Mouse (Mus musculus): ENCODE data around the gene Tssk6. TPM values are rescaled to one million over a fixed set of nuclear protein-coding genes. Genes with fewer than 3 reads are reported as not detected.
A peak's percentile ranks its signal among the peaks of the same experiment; 100 is the strongest.

Tssk6 gene
- total RNA-seq (2021) = not detected
- long read RNA-seq, experiment 1, partial matches to known transcripts = 0 of 1 reads
- long read RNA-seq, experiment 1, other reads (novel, unspliced or antisense) = 0 of 1 reads
- long read RNA-seq, experiment 2, partial matches to known transcripts = 0 of 1 reads
- long read RNA-seq, experiment 2, other reads (novel, unspliced or antisense) = 0 of 1 reads

DNA sequence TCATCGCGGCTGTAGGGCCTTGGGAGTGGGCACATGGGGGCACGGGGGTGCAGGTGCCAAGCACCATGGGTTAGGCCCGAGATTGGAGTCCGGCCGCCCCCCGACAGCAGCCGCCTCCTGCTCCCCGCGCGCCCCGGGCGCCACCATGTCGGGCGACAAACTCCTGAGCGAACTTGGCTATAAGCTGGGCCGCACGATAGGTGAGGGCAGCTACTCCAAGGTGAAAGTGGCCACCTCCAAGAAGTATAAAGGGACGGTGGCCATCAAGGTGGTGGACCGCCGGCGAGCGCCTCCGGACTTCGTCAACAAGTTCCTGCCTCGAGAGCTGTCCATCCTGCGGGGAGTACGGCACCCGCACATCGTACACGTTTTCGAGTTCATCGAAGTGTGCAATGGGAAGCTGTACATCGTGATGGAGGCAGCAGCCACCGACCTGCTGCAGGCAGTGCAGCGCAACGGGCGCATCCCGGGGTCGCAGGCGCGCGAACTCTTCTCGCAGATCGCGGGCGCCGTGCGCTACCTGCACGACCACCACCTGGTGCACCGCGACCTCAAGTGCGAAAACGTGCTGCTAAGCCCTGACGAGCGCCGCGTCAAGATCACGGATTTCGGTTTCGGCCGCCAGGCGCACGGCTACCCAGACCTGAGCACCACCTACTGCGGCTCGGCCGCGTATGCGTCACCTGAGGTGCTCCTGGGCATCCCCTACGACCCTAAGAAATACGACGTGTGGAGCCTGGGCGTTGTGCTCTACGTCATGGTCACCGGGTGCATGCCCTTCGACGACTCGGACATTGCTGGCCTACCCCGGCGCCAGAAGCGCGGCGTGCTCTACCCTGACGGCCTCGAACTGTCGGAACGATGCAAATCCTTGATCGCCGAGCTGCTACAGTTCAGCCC lies at the start of gene Tssk6, which contains the start of the genes Ndufa13 and Yjefn3:
Gene Tssk6, plus strand, starts transcription at position 22 of the 900 bp plus-strand sequence.
Gene Ndufa13, minus strand, starts transcription at position 396 of the 900 bp plus-strand sequence.
Gene Yjefn3, minus strand, starts transcription at position 550 of the 900 bp plus-strand sequence.
- no peak for DNase-seq

- no peak for DNase-seq
Measured at GRCm38 (mm10) chr8:69853869-69854268, 48.1 kb upstream of the Tssk6 start.

- no peak for DNase-seq
Measured at GRCm38 (mm10) chr8:69860807-69861206, 41.2 kb upstream of the Tssk6 start.

- DNase-seq = no peak
Measured at GRCm38 (mm10) chr8:69861251-69861650, 40.7 kb upstream of the Tssk6 start.

GRCm38 (mm10) chr8:69863387-69864020 lies 38.5 kb upstream of the Tssk6 start:
- DNase-seq = no peak

- no peak for DNase-seq
Measured at GRCm38 (mm10) chr8:69864180-69864579, 37.8 kb upstream of the Tssk6 start.

GRCm38 (mm10) chr8:69867696-69868326 lies 34.2 kb upstream of the Tssk6 start:
- no peak for DNase-seq

DNA sequence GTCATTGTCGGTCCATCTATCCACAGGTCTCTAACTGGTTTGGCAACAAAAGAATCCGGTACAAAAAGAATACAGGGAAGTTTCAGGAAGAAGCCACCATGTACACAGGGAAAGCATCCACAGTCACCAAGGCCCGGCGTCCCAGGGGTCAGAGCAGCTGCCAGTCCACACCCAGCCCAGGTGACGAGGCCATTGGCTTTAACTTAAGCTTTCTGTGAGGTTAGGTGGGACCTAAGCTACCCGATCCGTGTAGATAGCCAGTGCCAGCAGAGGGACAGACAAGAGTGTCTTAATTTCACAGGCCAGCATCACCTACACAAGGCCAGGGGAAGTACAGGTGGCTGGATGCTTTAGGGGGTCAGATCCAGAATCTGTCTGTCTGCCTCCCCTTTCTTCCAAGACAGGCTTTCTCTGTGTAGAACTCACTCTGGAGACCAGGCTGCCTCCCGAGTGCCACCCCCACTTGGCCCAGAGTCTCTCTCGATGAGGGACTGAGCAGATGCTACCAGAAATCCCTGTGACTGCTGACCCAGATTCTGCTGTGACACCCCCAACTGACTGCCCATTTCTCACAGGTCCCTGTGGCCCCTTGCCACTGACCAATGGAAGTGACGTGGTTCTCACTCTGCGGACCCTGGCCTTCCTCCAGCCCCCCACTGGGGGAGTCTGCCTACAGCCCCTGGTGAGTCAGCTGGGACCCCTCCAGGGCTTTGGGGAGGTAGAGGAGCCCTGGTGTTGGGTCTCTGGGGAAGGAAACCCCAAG lies 31.8 kb upstream of the Tssk6 start:
- no peak for DNase-seq

GRCm38 (mm10) chr8:69870907-69871306 lies 31.1 kb upstream of the Tssk6 start:
- DNase-seq = no peak

DNA sequence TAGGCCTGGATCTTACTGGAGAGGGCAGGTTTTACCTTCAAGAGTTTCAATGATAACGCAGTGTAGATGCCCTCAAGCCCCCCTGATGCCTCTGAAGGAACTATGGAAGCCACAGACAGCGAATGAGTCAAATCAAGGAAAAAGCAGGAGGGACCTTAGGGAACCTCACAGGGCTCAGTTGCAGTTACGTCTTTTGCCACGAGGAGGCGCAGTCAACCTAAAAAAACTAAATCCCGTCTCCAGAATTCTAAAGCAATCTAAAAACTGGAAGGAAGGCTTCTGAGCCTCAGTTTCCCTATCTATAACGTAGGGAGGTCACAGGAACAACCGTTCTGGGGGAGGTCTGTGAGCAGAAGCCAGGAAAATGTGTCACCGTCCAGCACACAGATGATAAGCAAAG lies 27.8 kb upstream of the Tssk6 start:
- no peak for DNase-seq

- peak; percentile 83 for DNase-seq
Measured at GRCm38 (mm10) chr8:69874654-69875053, 27.3 kb upstream of the Tssk6 start.

DNA sequence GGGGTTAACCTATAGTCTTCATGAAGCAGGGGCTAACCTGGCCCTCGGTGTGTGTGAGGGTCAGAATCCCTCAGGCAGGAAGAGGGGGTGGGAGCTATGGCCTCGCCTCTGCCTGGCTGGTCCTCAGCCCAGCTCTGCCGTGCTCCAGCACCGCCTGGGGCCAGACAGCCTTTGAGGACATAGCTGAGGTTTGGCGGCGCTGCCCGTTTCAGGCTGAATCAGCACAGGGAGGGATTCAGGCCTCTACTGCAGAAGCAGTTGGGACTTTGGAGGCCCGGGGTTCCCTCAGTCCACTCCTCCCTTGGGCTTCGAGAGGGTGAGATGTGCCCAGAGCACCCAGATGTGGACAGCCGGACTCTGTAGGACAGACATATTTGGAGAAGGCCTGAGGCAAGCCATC lies 25.9 kb upstream of the Tssk6 start:
- no peak for DNase-seq

DNA sequence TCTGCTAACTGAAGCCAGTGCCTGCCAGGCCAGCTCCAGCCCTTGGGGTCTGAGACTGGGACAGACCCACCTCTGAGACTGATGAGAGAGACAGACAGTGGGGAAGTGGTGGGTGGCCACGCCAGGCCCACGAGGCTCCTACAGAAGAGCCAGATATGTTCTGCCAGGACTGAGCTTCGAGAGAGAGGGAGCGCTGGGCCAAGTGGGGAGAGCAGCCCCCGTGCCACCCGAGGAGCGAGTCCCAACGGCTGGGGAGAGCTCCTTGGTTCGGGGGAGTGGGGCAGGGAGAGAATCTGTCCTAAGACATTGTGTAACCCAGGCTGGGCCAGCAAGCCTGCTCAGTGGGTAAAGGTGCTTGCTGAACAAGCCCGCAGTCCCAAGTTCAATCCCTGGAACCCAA lies 25.0 kb upstream of the Tssk6 start:
- DNase-seq = peak; percentile 61

GRCm38 (mm10) chr8:69877396-69877795 lies 24.6 kb upstream of the Tssk6 start:
- no peak for DNase-seq

GRCm38 (mm10) chr8:69877992-69878391 lies 24.0 kb upstream of the Tssk6 start:
- peak; percentile 62 for DNase-seq

DNA sequence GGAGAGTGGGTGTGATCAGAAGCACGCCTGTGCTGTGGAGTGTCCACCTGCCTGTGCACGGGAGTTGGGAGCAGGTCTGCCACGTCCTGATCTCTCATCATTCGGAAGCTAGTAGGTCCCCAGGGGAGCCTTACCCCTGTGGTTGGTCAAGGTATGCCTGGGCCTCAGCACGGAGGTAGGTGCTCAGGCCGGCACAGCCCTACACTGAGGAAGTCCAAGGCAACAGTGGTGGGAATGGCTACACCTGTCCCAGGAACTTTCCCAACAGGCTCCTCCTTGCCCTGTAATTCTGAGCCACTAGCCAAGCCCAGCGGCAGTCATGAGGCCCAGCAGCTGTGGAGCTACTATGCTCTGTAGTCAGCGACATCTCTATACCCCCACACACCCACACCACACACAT lies 22.3 kb upstream of the Tssk6 start:
- DNase-seq = no peak

DNA sequence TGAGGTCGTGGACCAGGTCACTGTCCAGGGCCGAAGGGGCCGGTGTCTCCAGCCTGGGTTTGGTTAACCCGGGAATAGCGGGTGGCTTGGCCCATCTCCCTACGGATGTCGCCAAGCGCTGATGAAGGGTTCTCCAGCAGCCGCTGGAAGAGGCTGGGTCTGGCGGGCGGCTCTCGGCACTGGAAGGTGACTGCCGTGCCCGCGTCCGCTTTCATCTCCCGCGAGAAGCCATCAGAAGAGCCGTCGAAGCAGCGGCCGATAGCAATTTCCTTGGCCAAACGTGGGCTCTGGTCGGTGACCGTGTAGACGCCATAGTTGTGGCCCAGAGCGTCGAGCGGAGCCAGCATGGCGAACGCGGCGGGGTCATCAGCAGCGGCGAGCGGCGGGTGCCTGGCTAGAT lies 21.1 kb upstream of the Tssk6 start:
- DNase-seq = no peak

DNA sequence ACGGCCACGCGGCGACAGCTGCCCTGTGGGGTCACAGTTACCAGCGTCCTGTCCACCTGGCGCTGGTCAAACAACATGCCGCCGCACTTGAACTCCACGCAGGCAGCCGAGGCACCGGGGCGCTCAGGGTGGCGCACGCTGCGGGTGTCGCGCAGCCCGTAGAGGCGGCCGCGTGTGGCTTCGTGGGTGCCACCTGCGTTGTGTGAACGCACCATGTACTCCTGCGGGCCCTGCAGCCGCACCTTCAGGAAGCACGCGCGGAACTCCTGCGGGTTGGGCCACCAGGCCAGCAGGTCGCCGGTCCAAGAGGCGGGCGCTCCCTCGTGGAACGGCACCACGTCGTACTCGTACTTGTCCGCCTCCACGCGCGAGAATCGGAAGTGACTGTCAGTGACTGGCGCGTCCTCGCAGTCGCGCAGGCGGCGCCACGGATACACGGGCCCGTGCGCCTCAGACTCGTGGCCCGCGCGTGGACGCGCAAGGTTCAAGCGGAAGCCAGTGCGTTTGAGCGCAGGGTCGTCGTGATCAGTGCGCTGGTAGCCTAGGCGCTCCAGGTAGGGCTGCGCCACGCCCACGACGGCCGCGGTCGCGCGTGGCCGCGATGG lies 20.6 kb upstream of the Tssk6 start:
- no peak for DNase-seq

- DNase-seq = peak; percentile 65
Measured at GRCm38 (mm10) chr8:69882021-69882756, 19.8 kb upstream of the Tssk6 start.

GRCm38 (mm10) chr8:69882833-69883600 lies 19.0 kb upstream of the Tssk6 start:
- no peak for DNase-seq
